ENCODE assay signal across 13 mouse cellular contexts in the genomic region with DNA sequence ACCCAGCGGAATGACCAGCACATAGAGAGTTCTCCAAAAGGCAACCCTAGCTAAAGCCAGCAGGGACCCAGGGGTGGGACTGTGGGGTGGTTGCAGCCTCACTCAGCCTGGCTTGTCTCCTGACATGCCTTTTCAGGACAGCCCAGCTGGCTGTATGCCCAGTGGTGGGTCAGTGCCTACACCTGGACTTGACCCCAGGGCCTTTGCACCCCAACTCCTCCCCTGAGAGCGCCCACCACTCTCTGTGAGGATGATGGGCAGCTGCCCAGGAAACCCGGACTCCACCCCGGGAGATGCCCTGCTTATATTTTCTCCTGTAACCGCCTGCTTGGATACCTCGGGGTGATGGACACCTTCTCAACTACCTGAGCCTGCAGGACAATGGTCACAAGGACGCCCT. TPM values are rescaled to one million over a fixed set of nuclear protein-coding genes. Genes with fewer than 3 reads are reported as not detected.
A peak's percentile ranks its signal among the peaks of the same experiment; 100 is the strongest.
DNase-seq lines count a peak whose midpoint lies in the region; ATAC-seq and TF ChIP-seq lines count a peak whose summit lies in the region.
"Had no signal": no experiment of that assay in that cellular context is flagged by ENCODE, and none has a peak within 500 bp of the region (broad histone marks: within the 10 kb centered on the region; RNA-seq: fewer than 3 reads in every experiment).

No protein-coding gene starts in this region.

- peaks cover 10% of the 10 kb centered on the region for H3K4me1 ChIP-seq in stomach, embryonic 15.5 days
- 0 out of 2 replicates have a peak, but pooled peaks cover 4% of the 10 kb centered on the region for H3K4me1 ChIP-seq in stomach, postnatal 0 days (replicated peaks; ENCODE audit: control insufficient read depth, insufficient read depth)
- H3K4me1 ChIP-seq in forebrain, embryonic 11.5 days (replicated peaks; ENCODE audit: control insufficient read depth, insufficient read depth, low read length) = no peaks in the 10 kb centered on the region; the same call in 1 of the 2 replicates
- H3K4me1 ChIP-seq in limb, embryonic 12.5 days (replicated peaks) = peaks cover 11% of the 10 kb centered on the region
- peaks cover 5% of the 10 kb centered on the region; the same call in 1 of the 2 replicates for H3K4me1 ChIP-seq in stomach, embryonic 16.5 days (ENCODE audit: control insufficient read depth, insufficient read depth, low read length)
- H3K4me1 ChIP-seq in lung, adult 2 months (ENCODE audit: control insufficient read depth, insufficient read depth, low read length) = no peaks in the 10 kb centered on the region

- peaks cover 35% of the 10 kb centered on the region for H3K27me3 ChIP-seq in stomach, embryonic 15.5 days (replicated peaks)
- H3K27me3 ChIP-seq in stomach, postnatal 0 days (ENCODE audit: control insufficient read depth, insufficient read depth, low read length) = no peaks in the 10 kb centered on the region; the same call in 1 of the 2 replicates
- H3K27me3 ChIP-seq in forebrain, embryonic 11.5 days (ENCODE audit: control insufficient read depth, insufficient read depth, low read length) = peaks cover 16% of the 10 kb centered on the region
- peaks cover 69% of the 10 kb centered on the region for H3K27me3 ChIP-seq in limb, embryonic 12.5 days
- peaks cover 28% of the 10 kb centered on the region; the same call in 1 of the 2 replicates for H3K27me3 ChIP-seq in stomach, embryonic 16.5 days (ENCODE audit: control insufficient read depth, insufficient read depth, low read length)

- H3K9ac ChIP-seq in stomach, embryonic 15.5 days = no peak overlapping the region
- H3K9ac ChIP-seq in stomach, postnatal 0 days (ENCODE audit: low read length) = no peak overlapping the region
- H3K9ac ChIP-seq in forebrain, embryonic 11.5 days (ENCODE audit: low read length) = 0 out of 2 replicates have a peak overlapping the region, but pooled peaks have one; percentile 55
- peak overlapping the region; percentile 42; the same call in 1 of the 2 replicates for H3K9ac ChIP-seq in limb, embryonic 12.5 days (replicated peaks)
- no peak overlapping the region for H3K9ac ChIP-seq in stomach, embryonic 16.5 days (ENCODE audit: low read length)

- no peak for TF ChIP-seq POLR2A in lung, adult 2 months (IDR thresholded peaks at IDR 0.05; ENCODE audit: borderline replicate concordance, extremely low read depth, low read depth, low read length)

- TF ChIP-seq EP300 in stomach, postnatal 0 days (optimal IDR thresholded peaks at IDR 0.05) = no peak

- H3K27ac ChIP-seq in stomach, embryonic 15.5 days = no peak overlapping the region
- H3K27ac ChIP-seq in stomach, postnatal 0 days (replicated peaks) = no peak overlapping the region
- no peak overlapping the region for H3K27ac ChIP-seq in forebrain, embryonic 11.5 days (ENCODE audit: low read depth, low read length)
- no peak overlapping the region for H3K27ac ChIP-seq in limb, embryonic 12.5 days
- H3K27ac ChIP-seq in stomach, embryonic 16.5 days (ENCODE audit: low read length) = no peak overlapping the region

- no peaks in the 10 kb centered on the region for H3K36me3 ChIP-seq in stomach, embryonic 15.5 days
- no peaks in the 10 kb centered on the region for H3K36me3 ChIP-seq in stomach, postnatal 0 days (ENCODE audit: control insufficient read depth, insufficient read depth, low read length)
- no peaks in the 10 kb centered on the region for H3K36me3 ChIP-seq in forebrain, embryonic 11.5 days (ENCODE audit: control insufficient read depth, insufficient read depth, low read length)
- H3K36me3 ChIP-seq in limb, embryonic 12.5 days = no peaks in the 10 kb centered on the region
- H3K36me3 ChIP-seq in stomach, embryonic 16.5 days (ENCODE audit: control insufficient read depth, insufficient read depth, low read length) = no peaks in the 10 kb centered on the region

- no peak for ATAC-seq in stomach, embryonic 15.5 days (ENCODE audit: insufficient read depth, low FRiP score, low read depth)
- ATAC-seq in stomach, postnatal 0 days (ENCODE audit: low FRiP score, low TSS enrichment) = no peak
- ATAC-seq in forebrain, embryonic 11.5 days (replicated peaks; ENCODE audit: low FRiP score) = no peak
- no peak for ATAC-seq in limb, embryonic 12.5 days (ENCODE audit: insufficient number of reproducible peaks, insufficient read depth, low FRiP score, low TSS enrichment, low read depth)
- no peak for ATAC-seq in stomach, embryonic 16.5 days (ENCODE audit: insufficient read depth, low FRiP score)

- peak overlapping the region; percentile 95; the same call in 1 of the 2 replicates for H3K4me2 ChIP-seq in stomach, embryonic 15.5 days
- H3K4me2 ChIP-seq in stomach, postnatal 0 days (replicated peaks; ENCODE audit: low read depth) = no peak overlapping the region; the same call in 1 of the 2 replicates
- peak overlapping the region; percentile 87; the same call in 1 of the 2 replicates for H3K4me2 ChIP-seq in forebrain, embryonic 11.5 days (ENCODE audit: low read depth, low read length, severe bottlenecking)
- H3K4me2 ChIP-seq in limb, embryonic 12.5 days = peak overlapping the region; percentile 89; the same call in 1 of the 2 replicates
- H3K4me2 ChIP-seq in stomach, embryonic 16.5 days (ENCODE audit: low read depth, low read length) = no peak overlapping the region

- H3K4me3 ChIP-seq in stomach, embryonic 15.5 days (replicated peaks) = no peak overlapping the region
- H3K4me3 ChIP-seq in stomach, postnatal 0 days (ENCODE audit: low read depth, low read length) = no peak overlapping the region
- H3K4me3 ChIP-seq in forebrain, embryonic 11.5 days (ENCODE audit: low read depth, low read length) = peak overlapping the region; percentile 52
- peak overlapping the region; percentile 54 for H3K4me3 ChIP-seq in limb, embryonic 12.5 days (replicated peaks)
- H3K4me3 ChIP-seq in stomach, embryonic 16.5 days (replicated peaks; ENCODE audit: low read length) = peak overlapping the region; percentile 57; the same call in 1 of the 2 replicates
- no peak overlapping the region for H3K4me3 ChIP-seq in lung, adult 2 months (replicated peaks; ENCODE audit: extremely low read depth, low read depth, low read length)

- no peak for DNase-seq in stomach, postnatal 0 days (ENCODE audit: low spot score)
- no peak for DNase-seq in forebrain, embryonic 11.5 days (ENCODE audit: low spot score)
- no peak for DNase-seq in spleen, postnatal 4 days (ENCODE audit: low spot score in 2 of 2)
- no peak for DNase-seq in urinary bladder, adult 2 months (ENCODE audit: low spot score)
- no peak for DNase-seq in lung, adult 2 months
- DNase-seq: adrenal gland, postnatal 25 days; kidney, postnatal 36 days had no signal

- TF ChIP-seq CTCF in stomach, postnatal 0 days (IDR thresholded peaks at IDR 0.05; ENCODE audit: low read depth) = no peak
- no peak for TF ChIP-seq CTCF in lung, adult 2 months (IDR thresholded peaks at IDR 0.05; ENCODE audit: insufficient read depth, low read length)

- no peaks in the 10 kb centered on the region for H3K9me3 ChIP-seq in stomach, embryonic 15.5 days
- no peaks in the 10 kb centered on the region for H3K9me3 ChIP-seq in stomach, postnatal 0 days (ENCODE audit: control insufficient read depth, low read length)
- H3K9me3 ChIP-seq in forebrain, embryonic 11.5 days (ENCODE audit: control insufficient read depth, low read length) = no peaks in the 10 kb centered on the region
- no peaks in the 10 kb centered on the region for H3K9me3 ChIP-seq in limb, embryonic 12.5 days
- H3K9me3 ChIP-seq in stomach, embryonic 16.5 days (replicated peaks; ENCODE audit: control insufficient read depth, low read length) = no peaks in the 10 kb centered on the region

- 72% methylated on average over 7 of the region's 7 CpGs for WGBS in stomach, embryonic 15.5 days
- 73% methylated on average over 7 of the region's 7 CpGs for WGBS in stomach, postnatal 0 days
- 74% methylated on average over 7 of the region's 7 CpGs for WGBS in forebrain, embryonic 11.5 days
- WGBS in limb, embryonic 12.5 days = 81% methylated on average over 7 of the region's 7 CpGs
- 74% methylated on average over 7 of the region's 7 CpGs for WGBS in stomach, embryonic 16.5 days
- 79% methylated on average over 7 of the region's 7 CpGs for WGBS in lung, adult 2 months

RNA-seq across cellular contexts. Expression of a gene that starts 0.9 kb away (rescaled TPM):
- polyA plus RNA-seq in stomach, embryonic 15.5 days (2015; fragmentation: Nextera tagmentation; extraction: Ambion mirVana) = 4.9 and 5.0 TPM in 2 replicates
- 3.9 and 4.0 TPM in 2 replicates for polyA plus RNA-seq in stomach, postnatal 0 days (2015; fragmentation: Nextera tagmentation; extraction: Ambion mirVana)
- polyA plus RNA-seq in forebrain, embryonic 11.5 days (2014; fragmentation: Nextera tagmentation; extraction: Ambion mirVana) = 9.7 and 11.8 TPM in 2 replicates
- 1.9 and 2.9 TPM in 2 replicates for polyA plus RNA-seq in limb, embryonic 12.5 days (2016; fragmentation: Nextera tagmentation; extraction: Ambion mirVana)
- polyA plus RNA-seq in stomach, embryonic 16.5 days (2015; fragmentation: Nextera tagmentation; extraction: Ambion mirVana) = 4.0 and 5.2 TPM in 2 replicates
- polyA plus RNA-seq in urinary bladder, adult 2 months (2012; rRNA removed) = 2.0 and 2.4 TPM in 2 replicates
- polyA plus RNA-seq in lung, adult 2 months (2012; rRNA removed) = 0.46 and 0.69 TPM in 2 replicates
- polyA plus RNA-seq: erythroblast, embryonic 14.5 days had no signal

RNA-seq across cellular contexts. Expression of a gene that starts 18.3 kb away (rescaled TPM):
- polyA plus RNA-seq in stomach, embryonic 15.5 days (2015; fragmentation: Nextera tagmentation; extraction: Ambion mirVana) = not detected in 2 replicates
- polyA plus RNA-seq in stomach, postnatal 0 days (2015; fragmentation: Nextera tagmentation; extraction: Ambion mirVana) = not detected in 2 replicates
- polyA plus RNA-seq in forebrain, embryonic 11.5 days (2014; fragmentation: Nextera tagmentation; extraction: Ambion mirVana) = not detected in 2 replicates
- polyA plus RNA-seq in limb, embryonic 12.5 days (2016; fragmentation: Nextera tagmentation; extraction: Ambion mirVana) = not detected in 2 replicates
- not detected in 2 replicates for polyA plus RNA-seq in stomach, embryonic 16.5 days (2015; fragmentation: Nextera tagmentation; extraction: Ambion mirVana)
- 0.06 TPM in 1 of 2 replicates, not detected in the other for polyA plus RNA-seq in urinary bladder, adult 2 months (2012; rRNA removed)
- 1.0 and 1.2 TPM in 2 replicates for polyA plus RNA-seq in lung, adult 2 months (2012; rRNA removed)
- polyA plus RNA-seq: erythroblast, embryonic 14.5 days; heart, embryonic 14.5 days; liver, embryonic 11.5 days had no signal

RNA-seq across cellular contexts. Expression of a gene that starts 39.4 kb away (rescaled TPM):
- 0.19 and 0.31 TPM in 2 replicates for polyA plus RNA-seq in stomach, embryonic 15.5 days (2015; fragmentation: Nextera tagmentation; extraction: Ambion mirVana)
- polyA plus RNA-seq in stomach, postnatal 0 days (2015; fragmentation: Nextera tagmentation; extraction: Ambion mirVana) = 0.07 and 0.22 TPM in 2 replicates
- 0.20 and 0.32 TPM in 2 replicates for polyA plus RNA-seq in forebrain, embryonic 11.5 days (2014; fragmentation: Nextera tagmentation; extraction: Ambion mirVana)
- polyA plus RNA-seq in limb, embryonic 12.5 days (2016; fragmentation: Nextera tagmentation; extraction: Ambion mirVana) = 0.08 TPM in 1 of 2 replicates, not detected in the other
- polyA plus RNA-seq in stomach, embryonic 16.5 days (2015; fragmentation: Nextera tagmentation; extraction: Ambion mirVana) = 0.21 and 0.70 TPM in 2 replicates
- polyA plus RNA-seq in urinary bladder, adult 2 months (2012; rRNA removed) = 0.09 and 0.12 TPM in 2 replicates
- polyA plus RNA-seq in lung, adult 2 months (2012; rRNA removed) = 1.6 and 2.2 TPM in 2 replicates
- polyA plus RNA-seq: erythroblast, embryonic 14.5 days; liver, embryonic 11.5 days had no signal

Comparison
In these comparisons a context has a peak if more than half of its experiments do, and no peak if none do; other contexts are left out.
1. H3K4me2 ChIP-seq: peak in stomach, embryonic 15.5 days (single experiment), forebrain, embryonic 11.5 days (single experiment) and limb, embryonic 12.5 days (single experiment); none in stomach, postnatal 0 days (single experiment) and stomach, embryonic 16.5 days (single experiment).
2. H3K4me3 ChIP-seq: peak in forebrain, embryonic 11.5 days (single experiment), limb, embryonic 12.5 days (single experiment) and stomach, embryonic 16.5 days (single experiment); none in stomach, embryonic 15.5 days (single experiment), stomach, postnatal 0 days (single experiment) and lung, adult 2 months (single experiment).
3. H3K9ac ChIP-seq: peak in forebrain, embryonic 11.5 days (single experiment) and limb, embryonic 12.5 days (single experiment); none in stomach, embryonic 15.5 days (single experiment), stomach, postnatal 0 days (single experiment) and stomach, embryonic 16.5 days (single experiment).